Comparison of ENCODE assay signal across 33 mouse cellular contexts in the genomic region with DNA sequence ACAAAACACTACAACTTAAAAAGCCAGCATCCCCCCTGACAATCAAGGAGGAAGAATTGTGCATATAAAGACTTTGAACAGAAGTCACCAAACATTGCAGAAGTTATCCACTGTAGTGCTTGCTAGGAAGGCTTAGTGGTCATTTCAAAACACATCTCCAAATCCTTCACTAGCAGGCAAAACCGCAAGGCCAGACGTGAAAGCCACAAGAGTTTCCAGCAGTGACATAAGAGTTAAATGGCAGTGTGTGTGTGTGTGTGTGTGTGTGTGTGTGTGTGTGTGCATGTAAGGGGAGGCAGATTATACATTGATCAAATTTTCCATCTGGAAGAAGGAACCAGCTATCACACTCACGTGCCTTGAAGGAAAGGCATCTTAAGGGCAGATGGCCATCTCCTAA. TPM values are rescaled to one million over a fixed set of nuclear protein-coding genes. Genes with fewer than 3 reads are reported as not detected.
"Had no signal": no experiment of that assay in that cellular context is flagged by ENCODE, and none has a peak within 500 bp of the region (broad histone marks: within the 10 kb centered on the region; RNA-seq: fewer than 3 reads in every experiment).

No protein-coding gene starts in this region.

- H3K36me3 ChIP-seq: hindbrain, embryonic 10.5 days; hindbrain, embryonic 12.5 days; intestine, embryonic 15.5 days; limb, embryonic 10.5 days; limb, embryonic 12.5 days had no signal

- H3K27ac ChIP-seq: gastrocnemius, adult 2 months; heart, adult 2 months; heart, embryonic 13.5 days; heart, embryonic 15.5 days; hindbrain, embryonic 10.5 days; hindbrain, embryonic 12.5 days; hindbrain, embryonic 14.5 days; intestine, embryonic 15.5 days; kidney, embryonic 15.5 days; kidney, postnatal 0 days; layer of hippocampus, adult 2 months; left cerebral cortex, adult 2 months; limb, embryonic 10.5 days; limb, embryonic 12.5 days; liver, embryonic 13.5 days had no signal

- H3K9me3 ChIP-seq: heart, embryonic 13.5 days; heart, embryonic 15.5 days; hindbrain, embryonic 10.5 days; hindbrain, embryonic 12.5 days; intestine, embryonic 15.5 days; kidney, embryonic 15.5 days; limb, embryonic 10.5 days; limb, embryonic 12.5 days; liver, embryonic 13.5 days had no signal

- DNase-seq: gastrocnemius, adult 2 months; gastrocnemius, postnatal 10 days; gastrocnemius, postnatal 25 days; heart, adult 11 months; heart, adult 2 months; heart, postnatal 14 days; heart, postnatal 36 days; kidney, adult 11 months; kidney, adult 2 months; kidney, adult 9 months; kidney, postnatal 14 days; kidney, postnatal 4 days; liver; liver, embryonic 13.5 days had no signal

- H3K4me1 ChIP-seq: hindbrain, embryonic 12.5 days; intestine, embryonic 15.5 days; limb, embryonic 10.5 days; limb, embryonic 12.5 days had no signal

- H3K4me3 ChIP-seq: gastrocnemius, adult 2 months; heart, adult 2 months; heart, embryonic 13.5 days; heart, embryonic 15.5 days; hindbrain, embryonic 10.5 days; hindbrain, embryonic 12.5 days; intestine, embryonic 15.5 days; kidney, embryonic 15.5 days; layer of hippocampus, adult 2 months; left cerebral cortex, adult 2 months; limb, embryonic 10.5 days; limb, embryonic 12.5 days; liver, embryonic 13.5 days had no signal

- ATAC-seq: hindbrain, embryonic 16.5 days; inflammation-experienced regulatory T-cells, adult 6 months; intestine, embryonic 15.5 days had no signal

- H3K27me3 ChIP-seq: heart, embryonic 13.5 days; heart, embryonic 15.5 days; hindbrain, embryonic 12.5 days; intestine, embryonic 15.5 days; kidney, embryonic 15.5 days; limb, embryonic 12.5 days; liver, embryonic 13.5 days had no signal

RNA-seq across cellular contexts. Expression of a gene that starts 22.7 kb away (rescaled TPM):
- total RNA-seq: gastrocnemius, postnatal 4 days; layer of hippocampus, postnatal 10 days; layer of hippocampus, postnatal 25 days; left cerebral cortex, adult 2 months; left cerebral cortex, postnatal 14 days had no signal
- polyA plus RNA-seq: frontal cortex, adult 2 months; heart, embryonic 13.5 days; hindbrain, embryonic 14.5 days; kidney, adult 2 months; kidney, postnatal 0 days; limb, embryonic 12.5 days had no signal
